Mouse (Mus musculus): Measurements from ENCODE around the gene Fbf1. TPM values are rescaled to one million over a fixed set of nuclear protein-coding genes. Genes with fewer than 3 reads are reported as not detected.

Fbf1 gene
- polyA plus RNA-seq, 1 experiment, result 26.4 TPM

GRCm38 (mm10) chr11:116167232-116167631 is 734 bp downstream of the Fbf1 start:
- peak overlapping the region; percentile 73 for H3K4me3 ChIP-seq (ENCODE audit: insufficient read depth, low read length)
- peaks cover 17% of the 10 kb centered on the region for H3K4me1 ChIP-seq (ENCODE audit: control insufficient read depth, insufficient read depth, low read length)
- no peak overlapping the region for H3K27ac ChIP-seq (ENCODE audit: insufficient read depth, low read depth, low read length)
- TF ChIP-seq POLR2A (IDR thresholded peaks at IDR 0.05; ENCODE audit: borderline replicate concordance, low read depth, low read length) (no peak), CTCF (IDR thresholded peaks at IDR 0.05; ENCODE audit: low read depth, low read length) (no peak)

DNA sequence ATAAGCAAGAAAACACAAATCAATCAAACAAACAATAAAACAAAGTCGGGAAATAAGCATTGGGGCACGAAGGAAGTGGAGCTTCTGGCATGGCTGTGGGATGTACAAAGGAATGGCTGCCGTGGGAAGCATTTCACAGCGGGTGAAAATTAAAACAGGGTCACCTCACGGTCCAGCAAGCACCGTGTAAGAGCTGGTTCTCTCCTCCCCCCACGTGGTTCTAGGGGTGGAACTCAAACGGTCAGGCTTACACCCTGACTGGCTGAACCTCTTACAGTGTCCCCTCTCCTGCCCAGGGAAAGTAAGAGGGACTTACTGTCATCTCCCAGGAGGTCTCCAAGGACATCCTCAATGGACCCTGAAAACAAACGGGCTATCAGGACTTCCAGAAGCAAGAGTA is 5.0 kb downstream of the Fbf1 start:
- Histone ChIP-seq H3K27ac (ENCODE audit: insufficient read depth, low read depth, low read length) (no peak overlapping the region), H3K4me1 (ENCODE audit: control insufficient read depth, insufficient read depth, low read length) (peaks cover 3% of the 10 kb centered on the region; the same call in 1 of the 2 replicates), H3K4me3 (ENCODE audit: insufficient read depth, low read length) (no peak overlapping the region)
- TF ChIP-seq POLR2A (IDR thresholded peaks at IDR 0.05; ENCODE audit: borderline replicate concordance, low read depth, low read length), result no peak
- no peak for TF ChIP-seq CTCF (IDR thresholded peaks at IDR 0.05; ENCODE audit: low read depth, low read length)

DNA sequence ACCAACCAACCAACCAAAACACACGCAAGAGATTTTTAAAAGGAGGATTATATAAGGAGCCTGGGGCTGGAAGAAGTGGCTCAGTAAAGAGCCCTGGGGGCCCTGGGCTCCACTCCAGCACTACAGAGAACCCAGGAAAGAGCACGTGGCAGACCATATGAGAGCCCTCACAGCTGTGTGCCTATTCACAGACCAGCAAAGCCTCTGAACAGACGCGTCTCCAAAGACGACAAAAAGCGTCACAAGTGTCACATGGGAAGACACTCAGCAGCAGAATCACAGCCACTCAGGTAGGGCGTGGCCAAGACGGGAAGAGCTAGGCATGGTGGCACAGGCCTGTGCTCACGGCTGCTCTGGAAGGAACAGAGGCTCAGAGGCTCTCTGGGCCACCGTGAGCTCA is 5.8 kb downstream of the Fbf1 start:
- H3K27ac ChIP-seq (ENCODE audit: insufficient read depth, low read depth, low read length), result no peak overlapping the region
- TF ChIP-seq POLR2A (IDR thresholded peaks at IDR 0.05; ENCODE audit: borderline replicate concordance, low read depth, low read length) (no peak), CTCF (IDR thresholded peaks at IDR 0.05; ENCODE audit: low read depth, low read length) (no peak)
- H3K4me3 ChIP-seq (ENCODE audit: insufficient read depth, low read length), result no peak overlapping the region
- peaks cover 3% of the 10 kb centered on the region; the same call in 1 of the 2 replicates for H3K4me1 ChIP-seq (ENCODE audit: control insufficient read depth, insufficient read depth, low read length)

GRCm38 (mm10) chr11:116161312-116161711 is 6.7 kb downstream of the Fbf1 start:
- Histone ChIP-seq H3K4me3 (ENCODE audit: insufficient read depth, low read length) (no peak overlapping the region), H3K27ac (ENCODE audit: insufficient read depth, low read depth, low read length) (no peak overlapping the region), H3K4me1 (ENCODE audit: control insufficient read depth, insufficient read depth, low read length) (no peaks in the 10 kb centered on the region)
- TF ChIP-seq POLR2A (IDR thresholded peaks at IDR 0.05; ENCODE audit: borderline replicate concordance, low read depth, low read length) (no peak), CTCF (IDR thresholded peaks at IDR 0.05; ENCODE audit: low read depth, low read length) (no peak)

DNA sequence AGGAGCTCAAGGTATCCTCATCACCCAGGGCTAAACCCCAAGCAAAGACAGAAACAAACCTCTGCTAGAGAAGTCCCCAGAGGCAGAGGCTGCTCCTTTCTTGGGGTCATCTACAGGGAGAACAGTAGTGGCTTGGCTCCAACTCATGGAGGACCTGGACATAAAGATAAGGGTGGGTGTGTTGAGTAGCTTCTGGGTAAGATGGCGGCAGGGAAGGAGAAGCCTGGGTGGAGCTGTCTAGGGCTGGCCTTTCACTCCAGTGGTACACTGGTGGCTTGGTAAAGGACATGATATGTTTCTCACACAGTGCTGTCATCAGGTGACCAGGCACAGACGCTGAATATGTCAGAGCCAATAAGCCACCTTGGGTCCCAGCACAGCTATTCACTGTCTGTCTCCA is 17.0 kb downstream of the Fbf1 start:
- Histone ChIP-seq H3K4me1 (ENCODE audit: control insufficient read depth, insufficient read depth, low read length) (peaks cover 16% of the 10 kb centered on the region), H3K4me3 (ENCODE audit: insufficient read depth, low read length) (no peak overlapping the region), H3K27ac (ENCODE audit: insufficient read depth, low read depth, low read length) (no peak overlapping the region)
- TF ChIP-seq POLR2A (IDR thresholded peaks at IDR 0.05; ENCODE audit: borderline replicate concordance, low read depth, low read length), result no peak

- no peak for TF ChIP-seq POLR2A (IDR thresholded peaks at IDR 0.05; ENCODE audit: borderline replicate concordance, low read depth, low read length)
- TF ChIP-seq CTCF (IDR thresholded peaks at IDR 0.05; ENCODE audit: low read depth, low read length), result no peak
- Histone ChIP-seq H3K27ac (ENCODE audit: insufficient read depth, low read depth, low read length) (no peak overlapping the region), H3K4me1 (ENCODE audit: control insufficient read depth, insufficient read depth, low read length) (peaks cover 22% of the 10 kb centered on the region), H3K4me3 (ENCODE audit: insufficient read depth, low read length) (no peak overlapping the region)
Observed at GRCm38 (mm10) chr11:116149341-116149740, 18.6 kb downstream of the Fbf1 start.

DNA sequence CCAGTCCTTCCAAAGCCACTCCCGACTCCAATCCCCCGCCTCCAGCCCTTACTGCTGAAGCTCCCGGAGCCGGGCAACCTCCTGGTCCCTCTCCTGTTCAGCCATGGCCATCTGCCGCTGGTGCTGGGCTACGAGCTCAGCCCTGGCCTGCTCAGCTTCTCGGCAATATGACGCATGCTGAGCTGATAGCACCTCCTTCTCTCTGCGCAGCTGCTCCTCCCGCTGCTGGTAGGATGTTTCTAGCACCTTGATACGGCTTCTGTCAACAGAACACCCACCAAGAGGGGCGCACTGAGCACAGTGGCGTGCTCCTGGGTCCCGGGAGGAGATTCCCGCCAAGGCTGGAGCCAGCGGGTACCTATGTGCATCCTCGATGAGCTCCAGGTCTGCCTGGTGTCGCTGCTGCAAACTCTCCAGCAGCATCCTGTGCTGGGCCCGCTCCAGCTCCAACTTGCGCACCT is 19.2 kb downstream of the Fbf1 start:
- peaks cover 23% of the 10 kb centered on the region for H3K4me1 ChIP-seq (ENCODE audit: control insufficient read depth, insufficient read depth, low read length)
- H3K4me3 ChIP-seq (ENCODE audit: insufficient read depth, low read length), result no peak overlapping the region
- no peak overlapping the region for H3K27ac ChIP-seq (ENCODE audit: insufficient read depth, low read depth, low read length)
- TF ChIP-seq CTCF (IDR thresholded peaks at IDR 0.05; ENCODE audit: low read depth, low read length), result no peak
- TF ChIP-seq POLR2A (IDR thresholded peaks at IDR 0.05; ENCODE audit: borderline replicate concordance, low read depth, low read length), result no peak

- Histone ChIP-seq H3K27ac (ENCODE audit: insufficient read depth, low read depth, low read length) (peak overlapping the region; percentile 43), H3K4me3 (ENCODE audit: insufficient read depth, low read length) (peak overlapping the region; percentile 24; the same call in 1 of the 2 replicates), H3K4me1 (ENCODE audit: control insufficient read depth, insufficient read depth, low read length) (peaks cover 38% of the 10 kb centered on the region)
- no peak for TF ChIP-seq CTCF (IDR thresholded peaks at IDR 0.05; ENCODE audit: low read depth, low read length)
- no peak for TF ChIP-seq POLR2A (IDR thresholded peaks at IDR 0.05; ENCODE audit: borderline replicate concordance, low read depth, low read length)
Observed at GRCm38 (mm10) chr11:116146294-116146985, 21.5 kb downstream of the Fbf1 start.

DNA sequence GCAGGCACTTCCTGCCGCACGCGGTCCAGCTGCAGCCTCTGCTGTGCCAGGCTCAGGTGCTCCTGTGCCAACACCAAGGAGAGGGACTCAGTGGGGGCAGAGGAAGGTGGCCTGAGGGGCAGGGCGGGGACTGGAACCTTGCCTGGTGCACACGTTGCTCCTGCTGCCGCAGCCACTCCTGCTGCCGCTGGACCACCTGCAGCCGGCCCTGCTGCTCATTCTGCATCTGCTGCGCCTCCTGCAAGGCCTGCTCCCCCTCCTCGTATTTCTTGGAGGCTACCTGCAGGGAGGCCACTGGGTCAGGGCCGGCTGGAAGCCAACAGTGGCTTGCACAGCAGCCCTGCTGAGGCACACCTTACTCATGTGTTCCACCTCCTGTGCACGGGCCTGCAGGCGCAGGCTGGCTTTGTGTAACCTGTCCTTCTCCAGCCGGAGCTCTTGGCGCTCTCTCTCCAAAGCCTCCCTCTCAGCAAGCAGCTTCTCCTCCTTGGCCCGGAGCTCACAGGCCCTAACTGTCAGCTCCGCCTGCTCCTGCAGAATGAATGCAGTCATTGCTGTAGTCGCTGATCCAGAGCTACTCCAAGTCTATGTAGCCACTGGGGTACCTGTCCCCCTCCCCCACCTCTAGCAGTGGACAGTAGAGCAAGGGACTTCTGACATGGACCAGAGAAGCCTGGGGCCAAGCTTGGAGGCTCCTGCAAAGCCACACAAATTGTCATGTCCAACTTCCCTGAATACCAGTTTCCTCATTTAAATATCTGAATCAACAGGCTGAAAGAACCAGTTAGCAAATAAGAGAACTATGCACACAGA is 22.3 kb downstream of the Fbf1 start:
- TF ChIP-seq CTCF (IDR thresholded peaks at IDR 0.05; ENCODE audit: low read depth, low read length) (no peak), POLR2A (IDR thresholded peaks at IDR 0.05; ENCODE audit: borderline replicate concordance, low read depth, low read length) (no peak)
- Histone ChIP-seq H3K4me1 (ENCODE audit: control insufficient read depth, insufficient read depth, low read length) (peaks cover 38% of the 10 kb centered on the region), H3K27ac (ENCODE audit: insufficient read depth, low read depth, low read length) (peak overlapping the region; percentile 50), H3K4me3 (ENCODE audit: insufficient read depth, low read length) (no peak overlapping the region)

GRCm38 (mm10) chr11:116143468-116143867 is 24.5 kb downstream of the Fbf1 start:
- peaks cover 41% of the 10 kb centered on the region for H3K4me1 ChIP-seq (ENCODE audit: control insufficient read depth, insufficient read depth, low read length)
- TF ChIP-seq CTCF (IDR thresholded peaks at IDR 0.05; ENCODE audit: low read depth, low read length), result no peak
- H3K4me3 ChIP-seq (ENCODE audit: insufficient read depth, low read length), result no peak overlapping the region
- H3K27ac ChIP-seq (ENCODE audit: insufficient read depth, low read depth, low read length), result no peak overlapping the region

Measured in bone marrow macrophage, adult 2 months (primary cell).